ENCODE assay signal across 16 mouse cellular contexts in the genomic region with DNA sequence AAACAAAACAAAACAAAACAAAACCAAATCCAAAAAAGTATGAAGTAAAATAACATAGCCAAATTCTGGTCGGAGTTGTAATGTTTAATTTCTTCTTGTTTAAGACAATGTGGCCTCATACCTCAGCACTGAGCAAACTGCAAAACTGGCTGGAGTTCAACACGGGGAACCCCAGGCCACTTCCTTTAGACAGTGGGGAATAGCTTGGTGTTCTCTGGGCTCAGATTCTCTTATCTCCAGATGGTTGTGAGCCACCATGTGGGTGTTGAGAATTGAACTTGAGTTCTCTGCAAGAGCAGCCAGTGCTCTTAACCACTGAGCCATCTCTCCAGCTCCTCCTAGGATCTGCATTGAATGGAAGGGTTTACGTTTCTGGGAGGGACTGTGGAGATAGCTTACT. TPM values are rescaled to one million over a fixed set of nuclear protein-coding genes. Genes with fewer than 3 reads are reported as not detected.
DNase-seq lines count a peak whose midpoint lies in the region; TF ChIP-seq lines count a peak whose summit lies in the region.
"Had no signal": no experiment of that assay in that cellular context is flagged by ENCODE, and none has a peak within 500 bp of the region (broad histone marks: within the 10 kb centered on the region; RNA-seq: fewer than 3 reads in every experiment).

No protein-coding gene starts in this region.

- no peak for TF ChIP-seq RAD21 in MEL (IDR thresholded peaks at IDR 0.05; ENCODE audit: low read depth, low read length)

- no peaks in the 10 kb centered on the region for H3K9me3 ChIP-seq in heart, embryonic 10.5 days
- H3K9me3 ChIP-seq in MEL (replicated peaks; ENCODE audit: insufficient read depth, low read length), result no peaks in the 10 kb centered on the region
- H3K9me3 ChIP-seq: embryonic facial prominence, embryonic 13.5 days; embryonic facial prominence, embryonic 15.5 days; forebrain, embryonic 13.5 days; forebrain, embryonic 15.5 days; G1E had no signal

- 56% methylated on average over 3 of the region's 3 CpGs for WGBS in heart, embryonic 10.5 days

- no peak for TF ChIP-seq EP300 in MEL (IDR thresholded peaks at IDR 0.05; ENCODE audit: low read depth in 1 of 2, low read length in 2 of 2)

- no peak overlapping the region for H3K4me3 ChIP-seq in heart, embryonic 10.5 days
- H3K4me3 ChIP-seq in MEL (ENCODE audit: control insufficient read depth in 1 of 2, insufficient read depth in 1 of 2, low read depth in 2 of 2, low read length in 2 of 2), result no peak overlapping the region
- H3K4me3 ChIP-seq: embryonic facial prominence, embryonic 13.5 days; embryonic facial prominence, embryonic 15.5 days; forebrain, embryonic 13.5 days; forebrain, embryonic 15.5 days had no signal

- no peak for TF ChIP-seq CTCF in MEL (IDR thresholded peaks at IDR 0.05 in 2 of 3, conservative IDR thresholded peaks at IDR 0.05 in 1 of 3; ENCODE audit: control insufficient read depth in 1 of 3, insufficient read depth in 1 of 3, low read depth in 2 of 3, low read length in 3 of 3, poor library complexity in 1 of 3, severe bottlenecking in 1 of 3)

- peak; percentile 52 for DNase-seq in heart, embryonic 10.5 days (ENCODE audit: low spot score)
- no peak for DNase-seq in heart, adult 18-20 months
- DNase-seq in 3T3-L1 (ENCODE audit: low read depth, low spot score) (peak; percentile 56), MEL (ENCODE audit: low read depth, low spot score) (peak; percentile 37)
- DNase-seq in gastrocnemius, postnatal 10 days, result no peak
- DNase-seq in testis, postnatal 14 days (ENCODE audit: low spot score), result no peak
- DNase-seq: cerebellum, adult 11 months; cerebellum, adult 9-11 months had no signal

- H3K9ac ChIP-seq in MEL (ENCODE audit: control insufficient read depth, low read depth, low read length, poor library complexity, severe bottlenecking), result no peak overlapping the region
- H3K9ac ChIP-seq: embryonic facial prominence, embryonic 13.5 days; embryonic facial prominence, embryonic 15.5 days; forebrain, embryonic 13.5 days; forebrain, embryonic 15.5 days; forebrain, postnatal 0 days had no signal

- H3K36me3 ChIP-seq in heart, embryonic 10.5 days, result no peaks in the 10 kb centered on the region
- H3K36me3 ChIP-seq in MEL (ENCODE audit: control insufficient read depth in 1 of 2, insufficient read depth in 2 of 2, low read length in 2 of 2), result no peaks in the 10 kb centered on the region
- H3K36me3 ChIP-seq: embryonic facial prominence, embryonic 15.5 days; forebrain, embryonic 15.5 days had no signal

- peaks cover 7% of the 10 kb centered on the region; the same call in 1 of the 2 replicates for H3K4me1 ChIP-seq in heart, embryonic 10.5 days
- peaks cover 0 to 4% of the 10 kb centered on the region in 2 experiments; a peak in 1 of 4 replicates for H3K4me1 ChIP-seq in MEL (ENCODE audit: control insufficient read depth in 1 of 2, insufficient read depth in 2 of 2, low read length in 2 of 2)
- H3K4me1 ChIP-seq: embryonic facial prominence, embryonic 13.5 days; embryonic facial prominence, embryonic 15.5 days; forebrain, embryonic 13.5 days; forebrain, embryonic 15.5 days had no signal

- peaks cover under 1% of the 10 kb centered on the region; the same call in 1 of the 2 replicates for H3K27me3 ChIP-seq in heart, embryonic 10.5 days (ENCODE audit: insufficient read depth, poor library complexity, severe bottlenecking)
- no peaks in the 10 kb centered on the region for H3K27me3 ChIP-seq in MEL (ENCODE audit: control insufficient read depth in 1 of 2, insufficient read depth in 2 of 2, low read length in 2 of 2)
- H3K27me3 ChIP-seq: CH12.LX; embryonic facial prominence, embryonic 13.5 days; embryonic facial prominence, embryonic 15.5 days; forebrain, embryonic 13.5 days; forebrain, embryonic 15.5 days had no signal

- TF ChIP-seq POLR2A in MEL (IDR thresholded peaks at IDR 0.05; ENCODE audit: control insufficient read depth in 1 of 2, insufficient read depth in 1 of 2, low read depth in 1 of 2, low read length in 2 of 2, poor library complexity in 1 of 2), result no peak

- H3K79me2 ChIP-seq in MEL (ENCODE audit: control insufficient read depth, insufficient read depth, low read length, poor library complexity), result no peaks in the 10 kb centered on the region

- no peak overlapping the region for H3K27ac ChIP-seq in heart, embryonic 10.5 days
- H3K27ac ChIP-seq in MEL (ENCODE audit: control insufficient read depth, low read depth, low read length), result no peak overlapping the region
- H3K27ac ChIP-seq: embryonic facial prominence, embryonic 13.5 days; embryonic facial prominence, embryonic 15.5 days; forebrain, embryonic 13.5 days; forebrain, embryonic 15.5 days had no signal

TF ChIP-seq in MEL, 35 proteins besides CTCF, POLR2A, EP300 and RAD21:
- TF ChIP-seq UBTF (IDR thresholded peaks at IDR 0.05; ENCODE audit: borderline replicate concordance, insufficient read depth, low read depth, low read length), result no peak
- TF ChIP-seq MAZ (IDR thresholded peaks at IDR 0.05; ENCODE audit: low read depth, low read length), result no peak
- TF ChIP-seq HCFC1 (IDR thresholded peaks at IDR 0.05; ENCODE audit: low read depth, low read length), result no peak
- no peak for TF ChIP-seq MAX (IDR thresholded peaks at IDR 0.05; ENCODE audit: low read length)
- no peak for TF ChIP-seq ZNF384 (IDR thresholded peaks at IDR 0.05; ENCODE audit: low read depth, low read length)
- TF ChIP-seq MEF2A (IDR thresholded peaks at IDR 0.05; ENCODE audit: extremely low read depth, insufficient replicate concordance, low read depth, low read length, poor library complexity, severe bottlenecking), result no peak
- TF ChIP-seq GATA1 (IDR thresholded peaks at IDR 0.05; ENCODE audit: low read depth, low read length), result no peak
- no peak for TF ChIP-seq RCOR1 (IDR thresholded peaks at IDR 0.05; ENCODE audit: low read depth, low read length)
- TF ChIP-seq ETS1 (IDR thresholded peaks at IDR 0.05; ENCODE audit: low read depth, low read length), result no peak
- TF ChIP-seq E2F4 (IDR thresholded peaks at IDR 0.05; ENCODE audit: borderline replicate concordance, low read depth, low read length), result no peak
- TF ChIP-seq JUND (IDR thresholded peaks at IDR 0.05; ENCODE audit: low read depth, low read length), result no peak
- no peak for TF ChIP-seq NELFE (IDR thresholded peaks at IDR 0.05; ENCODE audit: low read depth, low read length)
- no peak for TF ChIP-seq TAL1 (IDR thresholded peaks at IDR 0.05; ENCODE audit: low read length)
- no peak for TF ChIP-seq ZC3H11A (IDR thresholded peaks at IDR 0.05; ENCODE audit: low read depth, low read length)
- no peak for TF ChIP-seq ZMIZ1 (IDR thresholded peaks at IDR 0.05; ENCODE audit: low read depth, low read length)
- TF ChIP-seq ELF1 (IDR thresholded peaks at IDR 0.05; ENCODE audit: low read depth, low read length), result no peak
- no peak for TF ChIP-seq CHD2 (IDR thresholded peaks at IDR 0.05; ENCODE audit: low read length)
- TF ChIP-seq BHLHE40 (IDR thresholded peaks at IDR 0.05; ENCODE audit: borderline replicate concordance, low read depth, low read length), result no peak

RNA-seq across cellular contexts. Expression of gene Tcf7l1, which starts 42.8 kb away (rescaled TPM):
- 14.7 and 25.9 TPM in 2 replicates for polyA plus RNA-seq in heart, embryonic 10.5 days (2016; fragmentation: Nextera tagmentation; extraction: Ambion mirVana)
- total RNA-seq in heart, adult 18-20 months (2021), result 1 to 10 TPM; 8.2 to 9.2 TPM
- total RNA-seq in MEL (2012; rRNA removed), result not detected in 2 replicates
- not detected for polyA plus RNA-seq in MEL (2012; ENCODE audit: insufficient read depth in 1 of 2, insufficient read length in 2 of 2, low read depth in 1 of 2, low replicate concordance in 2 of 2, missing spikeins in 1 of 2)
- total RNA-seq in gastrocnemius, postnatal 10 days (2021), result 10 to 100 TPM; 13.7 to 16.4 TPM
- total RNA-seq: common myeloid progenitor, adult 5-6 weeks had no signal
- polyA plus RNA-seq: G1E had no signal

Comparison
In these comparisons a context has a peak if more than half of its experiments do, and no peak if none do; other contexts are left out.
1. DNase-seq: peak in heart, embryonic 10.5 days (single experiment), 3T3-L1 (single experiment) and MEL (single experiment); none in heart, adult 18-20 months (0 of 2), gastrocnemius, postnatal 10 days (single experiment) and testis, postnatal 14 days (single experiment).